In genomic region chrX:135011381-135011780, GRCm38 (mm10) we compare ENCODE assay signal across 31 mouse cellular contexts. TPM values are rescaled to one million over a fixed set of nuclear protein-coding genes. Genes with fewer than 3 reads are reported as not detected.
DNase-seq lines count a peak whose midpoint lies in the region; ATAC-seq lines count a peak whose summit lies in the region.
"Had no signal": no experiment of that assay in that cellular context is flagged by ENCODE, and none has a peak within 500 bp of the region (broad histone marks: within the 10 kb centered on the region; RNA-seq: fewer than 3 reads in every experiment).

No protein-coding gene starts in this region.

- 0 out of 2 replicates have a peak overlapping the region, but pooled peaks have one; percentile 11 for H3K27ac ChIP-seq in embryonic facial prominence, embryonic 13.5 days
- H3K27ac ChIP-seq: heart, adult 2 months; hindbrain, embryonic 14.5 days; kidney, postnatal 0 days; limb, embryonic 13.5 days; midbrain, embryonic 10.5 days; midbrain, embryonic 15.5 days had no signal

- H3K4me1 ChIP-seq in embryonic facial prominence, embryonic 13.5 days = 0 out of 2 replicates have a peak, but pooled peaks cover 3% of the 10 kb centered on the region
- H3K4me1 ChIP-seq: heart, embryonic 12.5 days; limb, embryonic 13.5 days; midbrain, embryonic 15.5 days had no signal

- H3K36me3 ChIP-seq in embryonic facial prominence, embryonic 13.5 days = no peaks in the 10 kb centered on the region
- H3K36me3 ChIP-seq: heart, embryonic 12.5 days; limb, embryonic 13.5 days; midbrain, embryonic 10.5 days; midbrain, embryonic 15.5 days had no signal

- H3K4me3 ChIP-seq in embryonic facial prominence, embryonic 13.5 days = no peak overlapping the region
- H3K4me3 ChIP-seq: erythroblast, embryonic 14.5 days; heart, adult 2 months; heart, embryonic 12.5 days; limb, embryonic 13.5 days; midbrain, embryonic 10.5 days; midbrain, embryonic 15.5 days had no signal

- H3K4me2 ChIP-seq in embryonic facial prominence, embryonic 13.5 days = no peak overlapping the region
- H3K4me2 ChIP-seq: heart, embryonic 12.5 days; hindbrain, embryonic 14.5 days; limb, embryonic 13.5 days; liver, embryonic 11.5 days; midbrain, embryonic 15.5 days had no signal

- WGBS in embryonic facial prominence, embryonic 13.5 days = 33% methylated on average over 3 of the region's 3 CpGs

- H3K9me3 ChIP-seq in embryonic facial prominence, embryonic 13.5 days = no peaks in the 10 kb centered on the region
- H3K9me3 ChIP-seq: heart, embryonic 12.5 days; limb, embryonic 13.5 days; midbrain, embryonic 10.5 days; midbrain, embryonic 15.5 days had no signal

- H3K27me3 ChIP-seq in embryonic facial prominence, embryonic 13.5 days = peaks cover 31% of the 10 kb centered on the region
- H3K27me3 ChIP-seq: heart, embryonic 12.5 days; midbrain, embryonic 15.5 days had no signal

- ATAC-seq in embryonic facial prominence, embryonic 13.5 days (ENCODE audit: insufficient number of reproducible peaks, insufficient read depth, low FRiP score, low TSS enrichment, low read depth) = no peak
- ATAC-seq: forebrain, postnatal 0 days; liver, postnatal 0 days; lung, postnatal 0 days; midbrain, embryonic 15.5 days had no signal

- H3K9ac ChIP-seq in embryonic facial prominence, embryonic 13.5 days = no peak overlapping the region
- H3K9ac ChIP-seq: forebrain, postnatal 0 days; heart, embryonic 12.5 days; hindbrain, embryonic 14.5 days; limb, embryonic 13.5 days; liver, postnatal 0 days; midbrain, embryonic 15.5 days had no signal

- DNase-seq in 3T3-L1 (ENCODE audit: low read depth, low spot score) = peak; percentile 63
- peak; percentile 37 for DNase-seq in embryo, embryonic 11 days
- peak; percentile 18 for DNase-seq in hindlimb bud, embryonic 11.5 days (ENCODE audit: extremely low spot score, low read depth, low spot score)
- DNase-seq in layer of hippocampus, postnatal 10 days (ENCODE audit: low spot score in 2 of 2) = no peak
- DNase-seq in adrenal gland, adult 2 months = no peak
- DNase-seq in gastrocnemius, postnatal 10 days = no peak
- no peak for DNase-seq in lung, adult 18-20 months
- DNase-seq: adrenal gland, postnatal 25 days; cerebellum, adult 18-20 months; cerebellum, postnatal 10 days; forebrain, postnatal 0 days; heart, adult 2 months; heart, postnatal 4 days; kidney, adult 18-20 months; kidney, postnatal 4 days; liver, postnatal 0 days; spleen, adult 18-20 months; thymus, postnatal 14 days had no signal

RNA-seq across cellular contexts. Expression of gene Zmat1, which starts 2.4 kb away (rescaled TPM):
- polyA plus RNA-seq in embryonic facial prominence, embryonic 13.5 days (2015; fragmentation: Nextera tagmentation; extraction: Ambion mirVana) = 6.8 TPM in 2 replicates
- total RNA-seq in layer of hippocampus, postnatal 10 days (2021) = 1 to 10 TPM; 8.3 TPM
- total RNA-seq in adrenal gland, adult 2 months (2021) = 1 to 10 TPM; 7.8 to 9.8 TPM
- polyA plus RNA-seq in adrenal gland, adult 2 months (2012; rRNA removed) = 0.65 and 1.1 TPM in 2 replicates
- total RNA-seq in gastrocnemius, postnatal 10 days (2021) = 1 to 10 TPM; 1.3 to 2.5 TPM

RNA-seq across cellular contexts. Expression of gene Nxf2, which starts 46.8 kb away (rescaled TPM):
- 0.90 and 1.0 TPM in 2 replicates for polyA plus RNA-seq in embryonic facial prominence, embryonic 13.5 days (2015; fragmentation: Nextera tagmentation; extraction: Ambion mirVana)
- total RNA-seq in layer of hippocampus, postnatal 10 days (2021) = not detected
- total RNA-seq in adrenal gland, adult 2 months (2021) = not detected
- polyA plus RNA-seq in adrenal gland, adult 2 months (2012; rRNA removed) = not detected in 2 replicates
- under 1 TPM; 0.14 TPM for total RNA-seq in gastrocnemius, postnatal 10 days (2021)
- total RNA-seq: adrenal gland, postnatal 25 days; gastrocnemius, adult 18-20 months; heart, adult 2 months; left cerebral cortex, postnatal 14 days; neutrophil, adult 5-6 weeks had no signal
- polyA plus RNA-seq: erythroblast, embryonic 14.5 days had no signal

Comparison
In these comparisons a context has a peak if more than half of its experiments do, and no peak if none do; other contexts are left out.
1. DNase-seq: peak in 3T3-L1 (single experiment), embryo, embryonic 11 days (single experiment) and hindlimb bud, embryonic 11.5 days (single experiment); none in layer of hippocampus, postnatal 10 days (0 of 2), adrenal gland, adult 2 months (single experiment), gastrocnemius, postnatal 10 days (single experiment) and lung, adult 18-20 months (0 of 2).